Mouse (Mus musculus) neural tube, embryonic 13.5 days (tissue): ENCODE measurements around the gene Cd247. TPM values are rescaled to one million over a fixed set of nuclear protein-coding genes. Genes with fewer than 3 reads are reported as not detected.

ENCODE experiments used
- ATAC-seq: fragments of 200-750 bp; cut with Nextera tagmentation; 2 replicates; pipeline ENCODE4 v1.8.0; 2017; ENCODE audit warnings: low read depth, mild to moderate bottlenecking, moderate TSS enrichment, moderate library complexity
- H3K27ac ChIP-seq: fragments of 300-500 bp; sonication (generic); replicated peaks from 2 replicates; pipeline ENCODE4 v1.5.1; 2015; ENCODE audit warnings: moderate library complexity, mild to moderate bottlenecking, inconsistent platforms
- H3K27me3 ChIP-seq: fragments of 300-500 bp; sonication (generic); 2 replicates; pipeline ENCODE4 v1.6.1; 2015; ENCODE audit warnings: mild to moderate bottlenecking, inconsistent platforms
- H3K36me3 ChIP-seq: fragments of 300-500 bp; sonication (generic); 2 replicates; pipeline ENCODE4 v1.6.1; 2015; ENCODE audit warnings: mild to moderate bottlenecking, inconsistent platforms
- H3K4me1 ChIP-seq: fragments of 300-500 bp; sonication (generic); replicated peaks from 2 replicates; pipeline ENCODE4 v1.6.1; 2015; ENCODE audit warnings: inconsistent platforms
- H3K4me2 ChIP-seq: fragments of 300-500 bp; sonication (generic); 2 replicates; pipeline ENCODE4 v1.6.1; 2015; ENCODE audit warnings: inconsistent platforms, mild to moderate bottlenecking, moderate library complexity
- H3K4me3 ChIP-seq: fragments of 300-500 bp; sonication (generic); 2 replicates; pipeline ENCODE4 v1.5.1; 2015; ENCODE audit warnings: mild to moderate bottlenecking, inconsistent platforms
- H3K9ac ChIP-seq: fragments of 300-500 bp; sonication (generic); 2 replicates; pipeline ENCODE4 v1.6.1; 2015; ENCODE audit warnings: moderate library complexity, mild to moderate bottlenecking, inconsistent platforms
- H3K9me3 ChIP-seq: fragments of 300-500 bp; sonication (generic); 2 replicates; pipeline ENCODE4 v1.6.1; 2016; ENCODE audit warnings: inconsistent platforms
- WGBS: fragments of 180-500 bp; shearing (Covaris S2); methylation state at CpG from one replicate; pipeline ENCODE4 v1.1.7; 2015; 5-methylcytosine and 5-hydroxymethylcytosine counted together
- polyA plus RNA-seq: library from polyadenylated mRNA; unstranded; fragments of >200 nt; fragmentation: Nextera tagmentation; extraction: Ambion mirVana; gene quantifications from 2 replicates; pipeline ENCODE4 v1.2.1, GENCODE M21; 2015

Gene Cd247
- polyA plus RNA-seq, 1 experiment from 2014 or later = 0.60 TPM

- peaks cover 73% of the 10 kb centered on the region for H3K27me3 ChIP-seq
- no peak for ATAC-seq
- WGBS = 90% methylated on average over 3 of the region's 3 CpGs
- H3K9me3 ChIP-seq = no peaks in the 10 kb centered on the region
- peaks cover 24% of the 10 kb centered on the region for H3K4me1 ChIP-seq
- no peak overlapping the region for H3K27ac ChIP-seq
- H3K4me2 ChIP-seq = no peak overlapping the region
- no peaks in the 10 kb centered on the region for H3K36me3 ChIP-seq
- no peak overlapping the region for H3K9ac ChIP-seq
- no peak overlapping the region for H3K4me3 ChIP-seq
These were observed 24.3 kb downstream of the Cd247 start for GRCm38 (mm10) chr1:165812775-165813174.

DNA sequence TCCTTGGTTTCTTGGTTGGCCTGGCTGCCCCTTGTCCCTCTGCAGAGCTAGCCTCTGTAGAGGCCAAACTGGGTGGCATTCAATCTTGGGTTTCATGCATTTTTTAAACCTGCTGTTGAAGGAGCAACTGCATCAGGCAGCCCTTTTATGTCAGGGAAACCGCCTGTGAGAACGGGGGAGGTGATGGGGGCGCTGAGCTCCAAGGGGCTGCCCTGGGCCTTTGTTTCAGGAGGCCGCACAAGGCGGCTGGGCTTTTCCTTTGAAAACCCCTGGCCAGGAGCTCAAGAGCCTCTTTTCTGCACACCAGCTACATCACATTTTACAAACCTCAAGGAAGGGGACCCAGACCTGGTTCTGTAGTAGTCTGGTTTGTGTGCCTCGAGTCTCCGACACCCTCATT is 25.6 kb downstream of the Cd247 start:
- no peaks in the 10 kb centered on the region for H3K36me3 ChIP-seq
- WGBS = 11% methylated on average over 7 of the region's 7 CpGs
- no peaks in the 10 kb centered on the region for H3K9me3 ChIP-seq
- H3K9ac ChIP-seq = peak overlapping the region; percentile 35
- H3K27me3 ChIP-seq = peaks cover 80% of the 10 kb centered on the region
- H3K4me1 ChIP-seq = peaks cover 32% of the 10 kb centered on the region
- H3K4me2 ChIP-seq = 0 out of 2 replicates have a peak overlapping the region, but pooled peaks have one; percentile 8
- H3K27ac ChIP-seq = peak overlapping the region; percentile 7
- H3K4me3 ChIP-seq = no peak overlapping the region
- 0 out of 2 replicates have a peak, but pooled peaks have one; percentile 38 for ATAC-seq

- peak overlapping the region; percentile 7 for H3K27ac ChIP-seq
- no peak overlapping the region for H3K4me3 ChIP-seq
- ATAC-seq = peak; percentile 25; the same call in 1 of the 2 replicates
- WGBS = 11% methylated on average over 14 of the region's 14 CpGs
- peak overlapping the region; percentile 8; the same call in 1 of the 2 replicates for H3K4me2 ChIP-seq
- H3K27me3 ChIP-seq = peaks cover 86% of the 10 kb centered on the region
- H3K9me3 ChIP-seq = no peaks in the 10 kb centered on the region
- H3K36me3 ChIP-seq = no peaks in the 10 kb centered on the region
- H3K9ac ChIP-seq = 0 out of 2 replicates have a peak overlapping the region, but pooled peaks have one; percentile 35
- H3K4me1 ChIP-seq = peaks cover 32% of the 10 kb centered on the region
These were observed 26.2 kb downstream of the Cd247 start for GRCm38 (mm10) chr1:165814521-165815278.

DNA sequence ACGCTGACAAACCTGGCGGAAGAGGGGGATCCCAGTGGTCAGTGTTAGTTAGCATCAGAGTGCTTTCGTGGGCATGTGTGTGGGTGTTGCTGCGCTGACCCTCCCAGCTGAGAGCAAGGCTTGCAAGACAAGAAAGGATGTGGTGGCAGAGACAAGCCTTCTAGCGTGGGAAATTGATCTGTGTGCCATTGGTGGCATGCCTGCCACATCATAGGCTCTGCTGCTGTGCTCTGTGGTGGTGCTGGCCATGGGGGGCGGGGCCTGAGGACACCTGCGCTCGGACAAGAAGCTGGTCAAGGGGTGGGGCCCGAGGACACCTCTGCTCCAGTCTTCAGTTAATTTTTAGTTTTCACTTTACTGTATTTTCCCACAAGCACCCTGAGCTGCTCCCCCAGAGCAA is 27.9 kb downstream of the Cd247 start:
- peaks cover 32% of the 10 kb centered on the region for H3K4me1 ChIP-seq
- no peak overlapping the region for H3K9ac ChIP-seq
- ATAC-seq = no peak
- H3K4me3 ChIP-seq = no peak overlapping the region
- no peaks in the 10 kb centered on the region for H3K36me3 ChIP-seq
- no peaks in the 10 kb centered on the region for H3K9me3 ChIP-seq
- no peak overlapping the region for H3K27ac ChIP-seq
- peaks cover 85% of the 10 kb centered on the region for H3K27me3 ChIP-seq
- H3K4me2 ChIP-seq = no peak overlapping the region
- WGBS = 84% methylated on average over 9 of the region's 9 CpGs

GRCm38 (mm10) chr1:165817264-165817663 is 28.8 kb downstream of the Cd247 start:
- Histone ChIP-seq H3K4me2 (no peak overlapping the region), H3K9me3 (no peaks in the 10 kb centered on the region), H3K36me3 (no peaks in the 10 kb centered on the region), H3K27me3 (peaks cover 81% of the 10 kb centered on the region), H3K27ac (no peak overlapping the region), H3K4me1 (peaks cover 32% of the 10 kb centered on the region), H3K9ac (no peak overlapping the region), H3K4me3 (no peak overlapping the region)
- no peak for ATAC-seq
- 64% methylated on average over 9 of the region's 9 CpGs for WGBS

DNA sequence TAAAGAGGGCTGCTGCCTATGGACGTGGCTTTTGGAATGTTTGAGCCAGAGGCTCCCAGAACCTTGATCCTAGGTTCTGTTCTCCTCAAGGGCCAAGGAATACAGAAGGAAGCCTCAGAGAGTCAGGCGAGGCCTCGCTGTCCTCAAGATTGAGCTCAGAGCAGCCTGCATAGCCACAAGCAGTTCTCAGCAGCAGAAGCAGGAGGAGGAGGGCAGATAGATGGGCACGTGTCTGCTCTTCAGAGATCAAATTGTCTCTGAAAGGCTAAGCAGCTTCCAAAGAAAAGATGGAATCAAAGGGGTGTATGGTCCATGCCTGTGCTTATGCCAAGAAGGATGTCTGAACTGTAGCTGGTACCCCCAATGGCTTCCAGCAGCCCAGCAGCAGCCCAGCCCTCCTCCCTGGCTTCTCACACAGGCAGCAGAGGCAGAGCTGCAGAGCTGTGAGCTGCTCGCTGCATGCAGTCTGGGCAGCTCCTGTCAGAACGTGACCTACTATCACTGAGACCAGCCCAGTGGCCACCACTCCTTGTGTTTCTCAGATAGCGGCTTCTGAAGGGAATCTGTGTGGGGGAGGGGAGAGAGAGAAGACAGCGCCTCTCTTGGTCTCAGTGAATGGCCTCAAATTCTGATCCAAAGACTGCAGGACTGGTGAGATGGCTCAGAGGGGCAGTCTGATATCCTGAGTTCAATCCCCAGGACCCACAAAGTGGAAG is 29.8 kb downstream of the Cd247 start:
- Histone ChIP-seq H3K27me3 (peaks cover 70% of the 10 kb centered on the region), H3K36me3 (no peaks in the 10 kb centered on the region), H3K9ac (no peak overlapping the region), H3K4me1 (peaks cover 30% of the 10 kb centered on the region), H3K27ac (no peak overlapping the region), H3K9me3 (no peaks in the 10 kb centered on the region), H3K4me3 (no peak overlapping the region), H3K4me2 (no peak overlapping the region)
- no peak for ATAC-seq
- 35% methylated on average over 8 of the region's 8 CpGs for WGBS

DNA sequence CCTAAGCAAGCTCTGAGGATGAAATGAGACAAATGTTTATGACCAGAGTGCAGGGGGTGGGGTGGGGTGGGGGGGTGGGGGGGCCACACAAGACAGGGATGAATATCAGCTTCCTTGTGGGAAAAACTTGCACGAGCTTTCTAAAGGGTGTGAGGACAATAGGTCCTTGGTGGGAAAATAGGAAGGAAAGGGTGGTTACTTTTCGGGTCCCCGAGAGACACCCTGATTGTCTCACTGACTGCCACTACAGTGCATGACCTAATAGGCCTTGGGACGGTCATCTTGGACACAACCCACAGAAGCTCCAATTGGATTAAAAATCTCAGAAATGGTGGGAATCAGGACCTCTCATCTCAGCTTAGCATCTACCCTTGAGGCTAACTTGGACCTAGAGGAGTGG is 30.7 kb downstream of the Cd247 start:
- no peak overlapping the region for H3K9ac ChIP-seq
- H3K36me3 ChIP-seq = no peaks in the 10 kb centered on the region
- H3K4me2 ChIP-seq = no peak overlapping the region
- ATAC-seq = no peak
- H3K4me3 ChIP-seq = no peak overlapping the region
- 77% methylated on average over 4 of the region's 4 CpGs for WGBS
- H3K27me3 ChIP-seq = peaks cover 62% of the 10 kb centered on the region
- H3K4me1 ChIP-seq = peaks cover 21% of the 10 kb centered on the region
- H3K27ac ChIP-seq = no peak overlapping the region
- H3K9me3 ChIP-seq = no peaks in the 10 kb centered on the region

DNA sequence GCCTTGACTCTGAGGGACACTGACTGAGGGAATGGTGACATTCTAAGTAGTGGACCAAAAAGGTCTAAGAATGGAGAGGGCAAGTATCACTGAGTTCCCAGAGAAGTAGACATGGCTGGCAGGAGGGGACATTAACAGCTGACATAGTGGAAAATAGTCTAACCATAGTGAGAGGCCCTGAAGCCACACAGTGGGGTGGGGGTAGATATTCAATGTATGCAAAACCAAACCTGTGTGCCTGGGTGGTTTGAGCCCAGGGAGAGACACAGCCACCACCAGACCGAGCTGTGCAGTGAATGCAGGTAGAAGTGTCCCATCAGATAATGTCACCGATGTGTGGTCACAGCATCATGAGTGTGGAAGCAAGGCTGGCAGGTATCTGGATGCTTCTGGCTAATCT is 33.5 kb downstream of the Cd247 start:
- Histone ChIP-seq H3K27ac (no peak overlapping the region), H3K9me3 (no peaks in the 10 kb centered on the region), H3K4me1 (peaks cover 8% of the 10 kb centered on the region; the same call in 1 of the 2 replicates), H3K9ac (no peak overlapping the region), H3K27me3 (peaks cover 47% of the 10 kb centered on the region), H3K36me3 (no peaks in the 10 kb centered on the region), H3K4me2 (no peak overlapping the region), H3K4me3 (no peak overlapping the region)
- no peak for ATAC-seq
- 93% methylated on average over 2 of the region's 2 CpGs for WGBS

DNA sequence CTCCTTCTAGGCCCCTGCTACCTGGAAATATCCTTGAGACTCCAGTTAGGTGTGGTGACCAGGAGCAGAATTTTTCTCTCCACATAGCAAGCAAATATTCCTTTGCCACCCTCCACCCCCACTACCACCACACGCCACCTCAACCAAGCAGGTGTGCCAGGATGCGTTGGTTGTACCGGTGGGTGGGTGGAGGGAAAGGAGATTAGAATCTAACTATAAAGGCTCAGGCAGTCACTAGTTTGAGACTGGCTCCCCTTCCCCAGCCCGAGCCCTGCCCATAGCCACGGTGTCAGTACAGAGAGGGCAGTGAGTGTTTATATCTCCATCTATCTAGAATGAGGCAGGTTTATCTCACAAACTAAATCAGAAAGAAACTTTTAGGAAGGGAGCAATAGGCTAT is 39.7 kb downstream of the Cd247 start:
- Histone ChIP-seq H3K4me3 (no peak overlapping the region), H3K36me3 (no peaks in the 10 kb centered on the region), H3K9me3 (no peaks in the 10 kb centered on the region), H3K4me2 (no peak overlapping the region), H3K27ac (no peak overlapping the region), H3K4me1 (peaks cover 7% of the 10 kb centered on the region), H3K27me3 (peaks cover 21% of the 10 kb centered on the region; the same call in 1 of the 2 replicates), H3K9ac (no peak overlapping the region)
- 90% methylated on average over 5 of the region's 5 CpGs for WGBS
- ATAC-seq = no peak

GRCm38 (mm10) chr1:165828615-165829014 is 40.1 kb downstream of the Cd247 start:
- no peaks in the 10 kb centered on the region for H3K36me3 ChIP-seq
- peaks cover 11% of the 10 kb centered on the region for H3K4me1 ChIP-seq
- no peak overlapping the region for H3K4me2 ChIP-seq
- no peak overlapping the region for H3K27ac ChIP-seq
- WGBS = 96% methylated on average over 6 of the region's 6 CpGs
- H3K4me3 ChIP-seq = no peak overlapping the region
- H3K27me3 ChIP-seq = peaks cover 21% of the 10 kb centered on the region; the same call in 1 of the 2 replicates
- H3K9ac ChIP-seq = no peak overlapping the region
- H3K9me3 ChIP-seq = no peaks in the 10 kb centered on the region
- ATAC-seq = no peak

- Histone ChIP-seq H3K4me1 (peaks cover 24% of the 10 kb centered on the region), H3K9ac (no peak overlapping the region), H3K4me2 (no peak overlapping the region), H3K27ac (no peak overlapping the region), H3K27me3 (peaks cover 21% of the 10 kb centered on the region; the same call in 1 of the 2 replicates), H3K9me3 (no peaks in the 10 kb centered on the region), H3K4me3 (no peak overlapping the region), H3K36me3 (no peaks in the 10 kb centered on the region)
- WGBS = 93% methylated on average over 5 of the region's 5 CpGs
- ATAC-seq = no peak
These were observed 41.4 kb downstream of the Cd247 start for GRCm38 (mm10) chr1:165829890-165830289.

GRCm38 (mm10) chr1:165833244-165833643 is 44.8 kb downstream of the Cd247 start:
- Histone ChIP-seq H3K27me3 (peaks cover 26% of the 10 kb centered on the region), H3K36me3 (no peaks in the 10 kb centered on the region), H3K27ac (peak overlapping the region; percentile 95), H3K4me1 (peaks cover 56% of the 10 kb centered on the region), H3K9ac (no peak overlapping the region), H3K4me3 (no peak overlapping the region), H3K9me3 (no peaks in the 10 kb centered on the region), H3K4me2 (0 out of 2 replicates have a peak overlapping the region, but pooled peaks have one; percentile 11)
- ATAC-seq = peak; percentile 59
- WGBS = 14% methylated on average over 4 of the region's 4 CpGs
